Comparison of ENCODE assay signal across 19 mouse cellular contexts in genomic region chr11:72473540-72473939, GRCm38 (mm10). TPM values are rescaled to one million over a fixed set of nuclear protein-coding genes. Genes with fewer than 3 reads are reported as not detected.
DNase-seq lines count a peak whose midpoint lies in the region; ATAC-seq lines count a peak whose summit lies in the region.
"Had no signal": no experiment of that assay in that cellular context is flagged by ENCODE, and none has a peak within 500 bp of the region (broad histone marks: within the 10 kb centered on the region; RNA-seq: fewer than 3 reads in every experiment).

No protein-coding gene starts in this region.

- no peaks in the 10 kb centered on the region for H3K27me3 ChIP-seq in liver, embryonic 11.5 days (replicated peaks; ENCODE audit: control insufficient read depth, insufficient read depth, low read length)
- H3K27me3 ChIP-seq in embryonic facial prominence, embryonic 15.5 days: no peaks in the 10 kb centered on the region
- no peaks in the 10 kb centered on the region for H3K27me3 ChIP-seq in limb, embryonic 13.5 days
- H3K27me3 ChIP-seq in stomach, embryonic 15.5 days (replicated peaks): no peaks in the 10 kb centered on the region
- H3K27me3 ChIP-seq: forebrain, embryonic 15.5 days; hindbrain, embryonic 15.5 days; liver, embryonic 15.5 days; midbrain, embryonic 12.5 days had no signal

- H3K9me3 ChIP-seq in liver, embryonic 11.5 days (ENCODE audit: control insufficient read depth, low read length): no peaks in the 10 kb centered on the region
- no peaks in the 10 kb centered on the region for H3K9me3 ChIP-seq in embryonic facial prominence, embryonic 15.5 days (replicated peaks)
- H3K9me3 ChIP-seq in limb, embryonic 13.5 days: no peaks in the 10 kb centered on the region
- no peaks in the 10 kb centered on the region for H3K9me3 ChIP-seq in stomach, embryonic 15.5 days
- H3K9me3 ChIP-seq: forebrain, embryonic 15.5 days; hindbrain, embryonic 15.5 days; liver, embryonic 15.5 days; midbrain, embryonic 12.5 days had no signal

- no peak overlapping the region for H3K4me2 ChIP-seq in liver, embryonic 11.5 days
- H3K4me2 ChIP-seq in embryonic facial prominence, embryonic 15.5 days (replicated peaks): no peak overlapping the region
- H3K4me2 ChIP-seq in limb, embryonic 13.5 days (replicated peaks): no peak overlapping the region
- no peak overlapping the region for H3K4me2 ChIP-seq in stomach, embryonic 15.5 days
- H3K4me2 ChIP-seq: forebrain, embryonic 15.5 days; hindbrain, embryonic 15.5 days; liver, embryonic 15.5 days; midbrain, embryonic 12.5 days had no signal

- H3K36me3 ChIP-seq in liver, embryonic 11.5 days (ENCODE audit: control insufficient read depth, insufficient read depth, low read length): peaks cover 2% of the 10 kb centered on the region; the same call in 1 of the 2 replicates
- H3K36me3 ChIP-seq in embryonic facial prominence, embryonic 15.5 days: no peaks in the 10 kb centered on the region
- H3K36me3 ChIP-seq in limb, embryonic 13.5 days: no peaks in the 10 kb centered on the region
- no peaks in the 10 kb centered on the region for H3K36me3 ChIP-seq in stomach, embryonic 15.5 days
- H3K36me3 ChIP-seq: forebrain, embryonic 15.5 days; liver, embryonic 15.5 days had no signal

- H3K9ac ChIP-seq in liver, embryonic 11.5 days (ENCODE audit: low read depth, low read length): no peak overlapping the region
- no peak overlapping the region for H3K9ac ChIP-seq in embryonic facial prominence, embryonic 15.5 days
- no peak overlapping the region for H3K9ac ChIP-seq in limb, embryonic 13.5 days
- no peak overlapping the region for H3K9ac ChIP-seq in stomach, embryonic 15.5 days
- H3K9ac ChIP-seq: forebrain, embryonic 15.5 days; hindbrain, embryonic 15.5 days; liver, embryonic 15.5 days; midbrain, embryonic 12.5 days had no signal

- H3K4me1 ChIP-seq in liver, embryonic 11.5 days (replicated peaks; ENCODE audit: control insufficient read depth, insufficient read depth, low read length): peaks cover 88% of the 10 kb centered on the region
- H3K4me1 ChIP-seq in embryonic facial prominence, embryonic 15.5 days: peaks cover 39% of the 10 kb centered on the region
- H3K4me1 ChIP-seq in limb, embryonic 13.5 days: peaks cover 9% of the 10 kb centered on the region
- H3K4me1 ChIP-seq in stomach, embryonic 15.5 days: peaks cover 55% of the 10 kb centered on the region

- 88% methylated on average over 4 of the region's 4 CpGs for WGBS in liver, embryonic 11.5 days
- 57% methylated on average over 4 of the region's 4 CpGs for WGBS in embryonic facial prominence, embryonic 15.5 days
- 73% methylated on average over 4 of the region's 4 CpGs for WGBS in limb, embryonic 13.5 days
- 63% methylated on average over 4 of the region's 4 CpGs for WGBS in stomach, embryonic 15.5 days

- no peak for ATAC-seq in liver, embryonic 11.5 days (replicated peaks; ENCODE audit: low FRiP score)
- ATAC-seq in embryonic facial prominence, embryonic 15.5 days (ENCODE audit: insufficient number of reproducible peaks, low FRiP score, low TSS enrichment, low read depth): 0 out of 2 replicates have a peak, but pooled peaks have one; percentile 8
- ATAC-seq in limb, embryonic 13.5 days (ENCODE audit: low FRiP score, low read depth): 0 out of 2 replicates have a peak, but pooled peaks have one; percentile 25
- ATAC-seq in stomach, embryonic 15.5 days (ENCODE audit: insufficient read depth, low FRiP score, low read depth): 0 out of 2 replicates have a peak, but pooled peaks have one; percentile 6
- no peak for ATAC-seq in inflammation-experienced regulatory T-cells, adult 6 months
- ATAC-seq: CD4-positive, CD25-positive, alpha-beta regulatory T cell, adult 4 months; forebrain, embryonic 15.5 days had no signal

- no peak overlapping the region for H3K4me3 ChIP-seq in liver, embryonic 11.5 days (ENCODE audit: low read depth, low read length)
- H3K4me3 ChIP-seq in embryonic facial prominence, embryonic 15.5 days (replicated peaks): no peak overlapping the region
- H3K4me3 ChIP-seq in limb, embryonic 13.5 days: no peak overlapping the region
- no peak overlapping the region for H3K4me3 ChIP-seq in stomach, embryonic 15.5 days (replicated peaks)
- H3K4me3 ChIP-seq: forebrain, embryonic 15.5 days; hindbrain, embryonic 15.5 days; liver, embryonic 15.5 days; midbrain, embryonic 12.5 days had no signal

- no peak for DNase-seq in liver, embryonic 11.5 days (ENCODE audit: low spot score)
- DNase-seq in liver: no peak
- DNase-seq in layer of hippocampus, adult 11-12 months (ENCODE audit: low spot score): no peak
- DNase-seq: adrenal gland, postnatal 10 days; cerebellum, adult 2 months; gastrocnemius, postnatal 10 days; heart, postnatal 14 days; kidney, postnatal 10 days; retina, postnatal 1 day; thymus, postnatal 4 days had no signal

- H3K27ac ChIP-seq in liver, embryonic 11.5 days (ENCODE audit: low read depth, low read length): peak overlapping the region; percentile 28; the same call in 1 of the 2 replicates
- H3K27ac ChIP-seq in embryonic facial prominence, embryonic 15.5 days (replicated peaks): no peak overlapping the region
- no peak overlapping the region for H3K27ac ChIP-seq in limb, embryonic 13.5 days
- H3K27ac ChIP-seq in stomach, embryonic 15.5 days: peak overlapping the region; percentile 23; the same call in 1 of the 2 replicates
- H3K27ac ChIP-seq: forebrain, embryonic 15.5 days; hindbrain, embryonic 15.5 days; midbrain, embryonic 12.5 days had no signal

RNA-seq across cellular contexts. Expression of gene Spns2, which starts 16.2 kb away (rescaled TPM):
- 20.0 and 21.0 TPM in 2 replicates for polyA plus RNA-seq in liver, embryonic 11.5 days (2014; fragmentation: Nextera tagmentation; extraction: Ambion mirVana)
- polyA plus RNA-seq in embryonic facial prominence, embryonic 15.5 days (2015; fragmentation: Nextera tagmentation; extraction: Ambion mirVana): 11.8 and 12.0 TPM in 2 replicates
- 2.1 and 2.3 TPM in 2 replicates for polyA plus RNA-seq in limb, embryonic 13.5 days (2015; fragmentation: Nextera tagmentation; extraction: Ambion mirVana)
- polyA plus RNA-seq in stomach, embryonic 15.5 days (2015; fragmentation: Nextera tagmentation; extraction: Ambion mirVana): 4.2 and 6.0 TPM in 2 replicates
- polyA plus RNA-seq in inflammation-experienced regulatory T-cells, adult 6 months (2017; shearing (Covaris generic)): not detected
- polyA plus RNA-seq: CD4-positive, CD25-positive, alpha-beta regulatory T cell, adult 4 months had no signal

RNA-seq across cellular contexts. Expression of gene Mybbp1a, which starts 32.4 kb away (rescaled TPM):
- 263 and 272 TPM in 2 replicates for polyA plus RNA-seq in liver, embryonic 11.5 days (2014; fragmentation: Nextera tagmentation; extraction: Ambion mirVana)
- polyA plus RNA-seq in embryonic facial prominence, embryonic 15.5 days (2015; fragmentation: Nextera tagmentation; extraction: Ambion mirVana): 123 and 138 TPM in 2 replicates
- polyA plus RNA-seq in limb, embryonic 13.5 days (2015; fragmentation: Nextera tagmentation; extraction: Ambion mirVana): 159 and 164 TPM in 2 replicates
- polyA plus RNA-seq in stomach, embryonic 15.5 days (2015; fragmentation: Nextera tagmentation; extraction: Ambion mirVana): 144 and 159 TPM in 2 replicates
- 10 to 100 TPM; 46.1 to 71.2 (median 64.1) TPM for polyA plus RNA-seq in inflammation-experienced regulatory T-cells, adult 6 months (2017; shearing (Covaris generic))

RNA-seq across cellular contexts. Expression of gene Ggt6, which starts 38.2 kb away (rescaled TPM):
- polyA plus RNA-seq in liver, embryonic 11.5 days (2014; fragmentation: Nextera tagmentation; extraction: Ambion mirVana): not detected in 2 replicates
- polyA plus RNA-seq in embryonic facial prominence, embryonic 15.5 days (2015; fragmentation: Nextera tagmentation; extraction: Ambion mirVana): 6.3 and 7.0 TPM in 2 replicates
- 0.74 and 0.92 TPM in 2 replicates for polyA plus RNA-seq in limb, embryonic 13.5 days (2015; fragmentation: Nextera tagmentation; extraction: Ambion mirVana)
- 4.7 and 4.8 TPM in 2 replicates for polyA plus RNA-seq in stomach, embryonic 15.5 days (2015; fragmentation: Nextera tagmentation; extraction: Ambion mirVana)
- polyA plus RNA-seq in inflammation-experienced regulatory T-cells, adult 6 months (2017; shearing (Covaris generic)): not detected
- polyA plus RNA-seq: CD4-positive, CD25-positive, alpha-beta regulatory T cell, adult 4 months; forebrain, embryonic 15.5 days; hindbrain, embryonic 15.5 days; midbrain, embryonic 12.5 days had no signal

Comparison
In these comparisons a context has a peak if more than half of its experiments do, and no peak if none do; other contexts are left out.
1. ATAC-seq: peak in embryonic facial prominence, embryonic 15.5 days (single experiment), limb, embryonic 13.5 days (single experiment) and stomach, embryonic 15.5 days (single experiment); none in liver, embryonic 11.5 days (single experiment) and inflammation-experienced regulatory T-cells, adult 6 months (single experiment).
2. H3K27ac ChIP-seq: peak in liver, embryonic 11.5 days (single experiment) and stomach, embryonic 15.5 days (single experiment); none in embryonic facial prominence, embryonic 15.5 days (single experiment) and limb, embryonic 13.5 days (single experiment).